Comparison of ENCODE assay signal across 25 mouse cellular contexts in the genomic region with DNA sequence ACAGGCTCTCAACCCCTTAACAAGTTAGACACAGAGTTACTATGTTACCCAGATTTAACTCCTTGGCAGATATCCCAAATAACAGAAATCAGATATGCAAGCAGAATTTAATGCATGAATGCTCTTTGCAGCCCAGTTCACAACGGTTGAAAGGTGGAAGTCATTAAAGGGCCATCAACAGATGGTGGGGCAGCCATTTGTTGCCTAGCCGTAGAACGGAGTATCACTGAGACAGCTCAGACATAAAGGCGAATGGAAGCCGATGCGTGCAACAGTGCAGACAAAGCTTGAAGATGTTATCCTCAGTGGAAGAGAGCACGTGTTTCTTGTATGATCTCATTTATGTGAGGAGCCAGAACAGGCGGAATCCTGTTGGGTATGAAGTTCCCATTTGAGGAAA. TPM values are rescaled to one million over a fixed set of nuclear protein-coding genes. Genes with fewer than 3 reads are reported as not detected.
DNase-seq lines count a peak whose midpoint lies in the region; ATAC-seq and TF ChIP-seq lines count a peak whose summit lies in the region.
"Had no signal": no experiment of that assay in that cellular context is flagged by ENCODE, and none has a peak within 500 bp of the region (broad histone marks: within the 10 kb centered on the region; RNA-seq: fewer than 3 reads in every experiment).

No protein-coding gene starts in this region.

- H3K4me1 ChIP-seq in embryonic facial prominence, embryonic 12.5 days = peaks cover 18% of the 10 kb centered on the region
- H3K4me1 ChIP-seq in embryonic facial prominence, embryonic 10.5 days = peaks cover 15% of the 10 kb centered on the region
- peaks cover 12% of the 10 kb centered on the region for H3K4me1 ChIP-seq in kidney, embryonic 16.5 days (ENCODE audit: insufficient read depth, low read length)
- H3K4me1 ChIP-seq in embryonic facial prominence, embryonic 15.5 days = peaks cover 16% of the 10 kb centered on the region
- peaks cover 12% of the 10 kb centered on the region for H3K4me1 ChIP-seq in liver, postnatal 0 days (ENCODE audit: insufficient read depth)
- peaks cover 12% of the 10 kb centered on the region for H3K4me1 ChIP-seq in forebrain, embryonic 12.5 days

- no peak for TF ChIP-seq EP300 in liver, postnatal 0 days (IDR thresholded peaks at IDR 0.05; ENCODE audit: low read depth)

- H3K36me3 ChIP-seq in embryonic facial prominence, embryonic 12.5 days = no peaks in the 10 kb centered on the region
- no peaks in the 10 kb centered on the region for H3K36me3 ChIP-seq in embryonic facial prominence, embryonic 10.5 days (replicated peaks)
- H3K36me3 ChIP-seq in kidney, embryonic 16.5 days (ENCODE audit: insufficient read depth, low read length) = no peaks in the 10 kb centered on the region
- H3K36me3 ChIP-seq in embryonic facial prominence, embryonic 15.5 days = no peaks in the 10 kb centered on the region
- H3K36me3 ChIP-seq in liver, postnatal 0 days (replicated peaks; ENCODE audit: insufficient read depth, low read length) = no peaks in the 10 kb centered on the region
- no peaks in the 10 kb centered on the region for H3K36me3 ChIP-seq in forebrain, embryonic 12.5 days (replicated peaks)
- H3K36me3 ChIP-seq: forebrain, embryonic 10.5 days; hindbrain, embryonic 13.5 days; midbrain, embryonic 12.5 days had no signal

- H3K27me3 ChIP-seq in embryonic facial prominence, embryonic 12.5 days = no peaks in the 10 kb centered on the region
- H3K27me3 ChIP-seq in embryonic facial prominence, embryonic 10.5 days (replicated peaks; ENCODE audit: low read depth, poor library complexity, severe bottlenecking) = no peaks in the 10 kb centered on the region
- H3K27me3 ChIP-seq in kidney, embryonic 16.5 days (ENCODE audit: insufficient read depth, low read length) = no peaks in the 10 kb centered on the region
- H3K27me3 ChIP-seq in embryonic facial prominence, embryonic 15.5 days = no peaks in the 10 kb centered on the region
- no peaks in the 10 kb centered on the region for H3K27me3 ChIP-seq in liver, postnatal 0 days (ENCODE audit: insufficient read depth, low read length)
- no peaks in the 10 kb centered on the region for H3K27me3 ChIP-seq in forebrain, embryonic 12.5 days
- H3K27me3 ChIP-seq: hindbrain, embryonic 13.5 days; midbrain, embryonic 12.5 days had no signal

- no peak overlapping the region for H3K9ac ChIP-seq in embryonic facial prominence, embryonic 12.5 days
- H3K9ac ChIP-seq in kidney, embryonic 16.5 days (replicated peaks; ENCODE audit: low read length) = no peak overlapping the region
- H3K9ac ChIP-seq in embryonic facial prominence, embryonic 15.5 days = no peak overlapping the region
- H3K9ac ChIP-seq in liver, postnatal 0 days (replicated peaks) = no peak overlapping the region
- no peak overlapping the region for H3K9ac ChIP-seq in forebrain, embryonic 12.5 days
- H3K9ac ChIP-seq: hindbrain, embryonic 13.5 days; midbrain, embryonic 12.5 days had no signal

- H3K9me3 ChIP-seq in embryonic facial prominence, embryonic 12.5 days = no peaks in the 10 kb centered on the region
- no peaks in the 10 kb centered on the region for H3K9me3 ChIP-seq in embryonic facial prominence, embryonic 10.5 days
- no peaks in the 10 kb centered on the region for H3K9me3 ChIP-seq in kidney, embryonic 16.5 days (ENCODE audit: low read length)
- no peaks in the 10 kb centered on the region for H3K9me3 ChIP-seq in embryonic facial prominence, embryonic 15.5 days (replicated peaks)
- no peaks in the 10 kb centered on the region for H3K9me3 ChIP-seq in liver, postnatal 0 days (ENCODE audit: low read length)
- no peaks in the 10 kb centered on the region for H3K9me3 ChIP-seq in forebrain, embryonic 12.5 days
- H3K9me3 ChIP-seq: forebrain, embryonic 10.5 days; hindbrain, embryonic 13.5 days; midbrain, embryonic 12.5 days had no signal

- DNase-seq in embryonic facial prominence, embryonic 10.5 days (ENCODE audit: low spot score) = no peak
- no peak for DNase-seq in kidney, postnatal 10 days
- DNase-seq in MN1 (ENCODE audit: low spot score) = peak; percentile 48
- no peak for DNase-seq in liver, postnatal 0 days
- DNase-seq: adrenal gland, adult 2 months; cerebellum, adult 2 months; cerebellum, postnatal 25 days; gastrocnemius, adult 2 months; lung, adult 18-20 months; lung, postnatal 10 days; right cerebral cortex, postnatal 25 days; thymus, postnatal 36 days had no signal

- no peak overlapping the region for H3K27ac ChIP-seq in embryonic facial prominence, embryonic 12.5 days
- no peak overlapping the region for H3K27ac ChIP-seq in embryonic facial prominence, embryonic 10.5 days (replicated peaks)
- no peak overlapping the region for H3K27ac ChIP-seq in kidney, embryonic 16.5 days (ENCODE audit: low read length)
- 0 out of 2 replicates have a peak overlapping the region, but pooled peaks have one; percentile 35 for H3K27ac ChIP-seq in embryonic facial prominence, embryonic 15.5 days (replicated peaks)
- no peak overlapping the region for H3K27ac ChIP-seq in liver, postnatal 0 days (ENCODE audit: low read depth)
- no peak overlapping the region for H3K27ac ChIP-seq in forebrain, embryonic 12.5 days
- H3K27ac ChIP-seq: forebrain, embryonic 10.5 days; gastrocnemius, adult 2 months; hindbrain, embryonic 13.5 days; left cerebral cortex, adult 2 months; midbrain, embryonic 12.5 days had no signal

- H3K4me3 ChIP-seq in embryonic facial prominence, embryonic 12.5 days = no peak overlapping the region
- no peak overlapping the region for H3K4me3 ChIP-seq in embryonic facial prominence, embryonic 10.5 days
- H3K4me3 ChIP-seq in kidney, embryonic 16.5 days (ENCODE audit: low read length) = no peak overlapping the region
- H3K4me3 ChIP-seq in embryonic facial prominence, embryonic 15.5 days (replicated peaks) = no peak overlapping the region
- H3K4me3 ChIP-seq in liver, postnatal 0 days (ENCODE audit: low read depth, low read length) = no peak overlapping the region
- no peak overlapping the region for H3K4me3 ChIP-seq in forebrain, embryonic 12.5 days (replicated peaks)
- H3K4me3 ChIP-seq: forebrain, embryonic 10.5 days; gastrocnemius, adult 2 months; hindbrain, embryonic 13.5 days; left cerebral cortex, adult 2 months; midbrain, embryonic 12.5 days had no signal

- TF ChIP-seq CTCF in liver, postnatal 0 days (IDR thresholded peaks at IDR 0.05; ENCODE audit: low read depth) = no peak

- WGBS in embryonic facial prominence, embryonic 12.5 days = 52% methylated on average over 8 of the region's 8 CpGs
- 82% methylated on average over 8 of the region's 8 CpGs for WGBS in embryonic facial prominence, embryonic 10.5 days
- 23% methylated on average over 8 of the region's 8 CpGs for WGBS in kidney, embryonic 16.5 days
- 25% methylated on average over 8 of the region's 8 CpGs for WGBS in embryonic facial prominence, embryonic 15.5 days
- WGBS in liver, postnatal 0 days (ENCODE audit: insufficient replicate concordance) = 62% methylated on average over 8 of the region's 8 CpGs
- WGBS in forebrain, embryonic 12.5 days = 73% methylated on average over 8 of the region's 8 CpGs

- H3K4me2 ChIP-seq in embryonic facial prominence, embryonic 12.5 days (replicated peaks) = no peak overlapping the region
- no peak overlapping the region for H3K4me2 ChIP-seq in kidney, embryonic 16.5 days (replicated peaks; ENCODE audit: low read depth, low read length)
- H3K4me2 ChIP-seq in embryonic facial prominence, embryonic 15.5 days (replicated peaks) = no peak overlapping the region
- H3K4me2 ChIP-seq in liver, postnatal 0 days (ENCODE audit: low read depth, low read length) = no peak overlapping the region
- no peak overlapping the region for H3K4me2 ChIP-seq in forebrain, embryonic 12.5 days
- H3K4me2 ChIP-seq: hindbrain, embryonic 13.5 days; liver, embryonic 11.5 days; midbrain, embryonic 12.5 days had no signal

- 0 out of 2 replicates have a peak, but pooled peaks have one; percentile 26 for ATAC-seq in embryonic facial prominence, embryonic 12.5 days (ENCODE audit: insufficient number of reproducible peaks, insufficient read depth, low FRiP score, low TSS enrichment)
- ATAC-seq in kidney, embryonic 16.5 days (ENCODE audit: low FRiP score, low TSS enrichment) = 0 out of 2 replicates have a peak, but pooled peaks have one; percentile 29
- ATAC-seq in embryonic facial prominence, embryonic 15.5 days (ENCODE audit: insufficient number of reproducible peaks, low FRiP score, low TSS enrichment, low read depth) = no peak
- ATAC-seq in liver, postnatal 0 days = no peak
- ATAC-seq in forebrain, embryonic 12.5 days (ENCODE audit: low FRiP score) = no peak

RNA-seq across cellular contexts. Expression of gene Ube4b, which starts 14.0 kb away (rescaled TPM):
- 66.9 and 67.5 TPM in 2 replicates for polyA plus RNA-seq in embryonic facial prominence, embryonic 12.5 days (2016; fragmentation: Nextera tagmentation; extraction: Ambion mirVana)
- polyA plus RNA-seq in embryonic facial prominence, embryonic 10.5 days (2016; fragmentation: Nextera tagmentation; extraction: Ambion mirVana) = 65.5 and 71.8 TPM in 2 replicates
- 46.8 and 50.9 TPM in 2 replicates for polyA plus RNA-seq in kidney, embryonic 16.5 days (2015; fragmentation: Nextera tagmentation; extraction: Ambion mirVana)
- polyA plus RNA-seq in embryonic facial prominence, embryonic 15.5 days (2015; fragmentation: Nextera tagmentation; extraction: Ambion mirVana) = 42.5 and 45.8 TPM in 2 replicates
- polyA plus RNA-seq in liver, postnatal 0 days (2015; fragmentation: Nextera tagmentation; extraction: Ambion mirVana) = 11.9 and 12.7 TPM in 2 replicates
- polyA plus RNA-seq in forebrain, embryonic 12.5 days (2016; fragmentation: Nextera tagmentation; extraction: Ambion mirVana) = 68.9 and 76.0 TPM in 2 replicates

RNA-seq across cellular contexts. Expression of gene Rbp7, which starts 14.2 kb away (rescaled TPM):
- polyA plus RNA-seq in embryonic facial prominence, embryonic 12.5 days (2016; fragmentation: Nextera tagmentation; extraction: Ambion mirVana) = 0.32 TPM in 1 of 2 replicates, not detected in the other
- not detected in 2 replicates for polyA plus RNA-seq in embryonic facial prominence, embryonic 10.5 days (2016; fragmentation: Nextera tagmentation; extraction: Ambion mirVana)
- 1.3 TPM in 2 replicates for polyA plus RNA-seq in kidney, embryonic 16.5 days (2015; fragmentation: Nextera tagmentation; extraction: Ambion mirVana)
- polyA plus RNA-seq in embryonic facial prominence, embryonic 15.5 days (2015; fragmentation: Nextera tagmentation; extraction: Ambion mirVana) = 0.77 and 1.6 TPM in 2 replicates
- 0.21 TPM in 1 of 2 replicates, not detected in the other for polyA plus RNA-seq in liver, postnatal 0 days (2015; fragmentation: Nextera tagmentation; extraction: Ambion mirVana)
- not detected in 2 replicates for polyA plus RNA-seq in forebrain, embryonic 12.5 days (2016; fragmentation: Nextera tagmentation; extraction: Ambion mirVana)
- polyA plus RNA-seq: forebrain, embryonic 10.5 days; hindbrain, embryonic 13.5 days; liver, embryonic 11.5 days; midbrain, embryonic 12.5 days; spleen, adult 2 months had no signal

RNA-seq across cellular contexts. Expression of gene Tmem274, which starts 36.6 kb away (rescaled TPM):
- polyA plus RNA-seq in embryonic facial prominence, embryonic 12.5 days (2016; fragmentation: Nextera tagmentation; extraction: Ambion mirVana) = 0.39 and 0.56 TPM in 2 replicates
- polyA plus RNA-seq in embryonic facial prominence, embryonic 10.5 days (2016; fragmentation: Nextera tagmentation; extraction: Ambion mirVana) = 0.26 and 0.77 TPM in 2 replicates
- polyA plus RNA-seq in kidney, embryonic 16.5 days (2015; fragmentation: Nextera tagmentation; extraction: Ambion mirVana) = 0.41 and 0.82 TPM in 2 replicates
- 0.28 and 0.39 TPM in 2 replicates for polyA plus RNA-seq in embryonic facial prominence, embryonic 15.5 days (2015; fragmentation: Nextera tagmentation; extraction: Ambion mirVana)
- not detected in 2 replicates for polyA plus RNA-seq in liver, postnatal 0 days (2015; fragmentation: Nextera tagmentation; extraction: Ambion mirVana)
- polyA plus RNA-seq in forebrain, embryonic 12.5 days (2016; fragmentation: Nextera tagmentation; extraction: Ambion mirVana) = 0.55 and 0.69 TPM in 2 replicates
- polyA plus RNA-seq: adrenal gland, adult 2 months; frontal cortex, adult 2 months; heart, embryonic 14.5 days; hindbrain, embryonic 13.5 days; intestine, embryonic 14.5 days; liver, embryonic 11.5 days; spleen, adult 2 months had no signal

RNA-seq across cellular contexts. Expression of gene Nmnat1, which starts 44.4 kb away (rescaled TPM):
- polyA plus RNA-seq in embryonic facial prominence, embryonic 12.5 days (2016; fragmentation: Nextera tagmentation; extraction: Ambion mirVana) = 12.1 and 13.3 TPM in 2 replicates
- 14.5 and 15.0 TPM in 2 replicates for polyA plus RNA-seq in embryonic facial prominence, embryonic 10.5 days (2016; fragmentation: Nextera tagmentation; extraction: Ambion mirVana)
- 13.9 and 14.2 TPM in 2 replicates for polyA plus RNA-seq in kidney, embryonic 16.5 days (2015; fragmentation: Nextera tagmentation; extraction: Ambion mirVana)
- 10.9 and 12.1 TPM in 2 replicates for polyA plus RNA-seq in embryonic facial prominence, embryonic 15.5 days (2015; fragmentation: Nextera tagmentation; extraction: Ambion mirVana)
- 6.4 and 6.8 TPM in 2 replicates for polyA plus RNA-seq in liver, postnatal 0 days (2015; fragmentation: Nextera tagmentation; extraction: Ambion mirVana)
- 14.3 and 14.7 TPM in 2 replicates for polyA plus RNA-seq in forebrain, embryonic 12.5 days (2016; fragmentation: Nextera tagmentation; extraction: Ambion mirVana)

RNA-seq across cellular contexts. Expression of gene Lzic, which starts 44.5 kb away (rescaled TPM):
- polyA plus RNA-seq in embryonic facial prominence, embryonic 12.5 days (2016; fragmentation: Nextera tagmentation; extraction: Ambion mirVana) = 55.5 and 57.6 TPM in 2 replicates
- 53.2 and 54.5 TPM in 2 replicates for polyA plus RNA-seq in embryonic facial prominence, embryonic 10.5 days (2016; fragmentation: Nextera tagmentation; extraction: Ambion mirVana)
- 45.9 and 47.6 TPM in 2 replicates for polyA plus RNA-seq in kidney, embryonic 16.5 days (2015; fragmentation: Nextera tagmentation; extraction: Ambion mirVana)
- polyA plus RNA-seq in embryonic facial prominence, embryonic 15.5 days (2015; fragmentation: Nextera tagmentation; extraction: Ambion mirVana) = 46.2 and 46.8 TPM in 2 replicates
- polyA plus RNA-seq in liver, postnatal 0 days (2015; fragmentation: Nextera tagmentation; extraction: Ambion mirVana) = 7.7 and 8.2 TPM in 2 replicates
- polyA plus RNA-seq in forebrain, embryonic 12.5 days (2016; fragmentation: Nextera tagmentation; extraction: Ambion mirVana) = 48.9 and 53.6 TPM in 2 replicates

Comparison
In these comparisons a context has a peak if more than half of its experiments do, and no peak if none do; other contexts are left out.
1. ATAC-seq: peak in embryonic facial prominence, embryonic 12.5 days (single experiment) and kidney, embryonic 16.5 days (single experiment); none in embryonic facial prominence, embryonic 15.5 days (single experiment), liver, postnatal 0 days (single experiment) and forebrain, embryonic 12.5 days (single experiment).